Mouse (Mus musculus) stomach, embryonic 16.5 days (tissue): ENCODE data around the gene Vmn2r78. TPM values are rescaled to one million over a fixed set of nuclear protein-coding genes. Genes with fewer than 3 reads are reported as not detected.
"Not testable (repeated sequence)": the region's sequence is repeated elsewhere in the genome, so short reads cannot be mapped to it uniquely, and the experiment has no call there.

Experiments
- ATAC-seq: fragments of 200-750 bp; cut with Nextera tagmentation; 2 replicates; pipeline ENCODE4 v1.8.0; 2017; ENCODE audit warnings: moderate number of reproducible peaks, moderate TSS enrichment; ENCODE audit not compliant: insufficient read depth, low FRiP score
- H3K27ac ChIP-seq: fragments of 300-500 bp; sonication (generic); 2 replicates; pipeline ENCODE4 v1.5.1; 2014; ENCODE audit warnings: low read length
- H3K27me3 ChIP-seq: fragments of 300-500 bp; sonication (generic); 2 replicates; pipeline ENCODE4 v1.6.1; 2014; ENCODE audit warnings: low read length, control low read depth, mixed read lengths; ENCODE audit not compliant: control insufficient read depth, insufficient read depth
- H3K36me3 ChIP-seq: fragments of 300-500 bp; sonication (generic); 2 replicates; pipeline ENCODE4 v1.6.1; 2014; ENCODE audit warnings: low read length; ENCODE audit not compliant: control insufficient read depth, insufficient read depth
- H3K4me1 ChIP-seq: fragments of 300-500 bp; sonication (generic); 2 replicates; pipeline ENCODE4 v1.6.1; 2014; ENCODE audit warnings: low read length, control low read depth, mixed read lengths; ENCODE audit not compliant: control insufficient read depth, insufficient read depth
- H3K4me2 ChIP-seq: fragments of 300-500 bp; sonication (generic); 2 replicates; pipeline ENCODE4 v1.6.1; 2014; ENCODE audit warnings: low read depth, low read length, mixed read lengths
- H3K4me3 ChIP-seq: fragments of 300-500 bp; sonication (generic); replicated peaks from 2 replicates; pipeline ENCODE4 v1.5.1; 2014; ENCODE audit warnings: mild to moderate bottlenecking, low read length
- H3K9ac ChIP-seq: fragments of 300-500 bp; sonication (generic); 2 replicates; pipeline ENCODE4 v1.6.1; 2014; ENCODE audit warnings: low read length
- H3K9me3 ChIP-seq: fragments of 300-500 bp; sonication (generic); replicated peaks from 2 replicates; pipeline ENCODE4 v1.6.1; 2016; ENCODE audit warnings: low read length, control low read depth; ENCODE audit not compliant: control insufficient read depth
- WGBS: fragments of 180-500 bp; shearing (Covaris S2); extraction: QIAGEN DNeasy Blood & Tissue Kit; methylation state at CpG from one replicate; pipeline ENCODE4 v1.1.7; 2014; 5-methylcytosine and 5-hydroxymethylcytosine counted together
- polyA plus RNA-seq: library from polyadenylated mRNA; unstranded; fragments of >200 nt; fragmentation: Nextera tagmentation; extraction: Ambion mirVana; gene quantifications from 2 replicates; pipeline ENCODE4 v1.2.1, GENCODE M21; 2015

Vmn2r78 gene
- not detected in 2 replicates for polyA plus RNA-seq

DNA sequence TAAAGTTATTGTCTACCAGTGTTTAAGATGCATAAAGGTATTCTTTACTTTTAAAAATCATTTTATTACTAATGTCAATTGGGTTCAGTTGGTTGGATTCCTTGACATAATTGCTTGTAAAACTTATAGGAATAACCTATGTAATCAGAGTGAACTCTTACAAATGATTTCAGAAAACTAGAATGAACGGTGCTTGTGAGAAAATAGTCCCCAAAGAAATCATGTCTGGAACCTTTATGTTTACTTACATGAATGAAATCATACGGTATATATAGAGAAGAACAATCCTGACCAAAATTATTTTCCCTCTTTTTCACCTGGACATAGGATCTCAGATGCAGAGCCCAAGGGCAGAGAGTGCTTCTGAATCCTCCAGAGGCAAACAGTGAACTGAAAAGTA, at the start of gene Vmn2r78:
Gene Vmn2r78 (plus strand): TSS at position 301 of the 400 bp plus-strand sequence.
- not testable (repeated sequence) for H3K36me3 ChIP-seq, H3K9me3 ChIP-seq, ATAC-seq, H3K9ac ChIP-seq, H3K27me3 ChIP-seq, H3K4me1 ChIP-seq, H3K4me3 ChIP-seq, H3K27ac ChIP-seq, H3K4me2 ChIP-seq
- WGBS: 75% methylated on average over 2 of the region's 2 CpGs

- Histone ChIP-seq H3K9me3 (no peaks in the 10 kb centered on the region), H3K27me3 (no peaks in the 10 kb centered on the region), H3K36me3 (no peaks in the 10 kb centered on the region), H3K4me2 (no peak overlapping the region), H3K4me1 (no peaks in the 10 kb centered on the region), H3K4me3 (no peak overlapping the region), H3K9ac (no peak overlapping the region), H3K27ac (no peak overlapping the region)
- no peak for ATAC-seq
- WGBS: 86% methylated on average over 4 of the region's 4 CpGs
Observed at GRCm38 (mm10) chr7:86889470-86890469, 25.1 kb upstream of the Vmn2r78 start.

GRCm38 (mm10) chr7:86937288-86937687, 22.4 kb downstream of the Vmn2r78 start:
- H3K9me3 ChIP-seq: no peaks in the 10 kb centered on the region
- H3K4me2 ChIP-seq: no peak overlapping the region
- H3K4me1 ChIP-seq: no peaks in the 10 kb centered on the region
- H3K4me3 ChIP-seq: no peak overlapping the region
- H3K27ac ChIP-seq: no peak overlapping the region
- H3K9ac ChIP-seq: no peak overlapping the region
- WGBS: 78% methylated on average over 5 of the region's 5 CpGs
- no peaks in the 10 kb centered on the region for H3K36me3 ChIP-seq
- no peak for ATAC-seq
- no peaks in the 10 kb centered on the region for H3K27me3 ChIP-seq

GRCm38 (mm10) chr7:86994700-86995099, 79.8 kb downstream of the Vmn2r78 start:
- no peak for ATAC-seq
- Histone ChIP-seq H3K9me3 (no peaks in the 10 kb centered on the region), H3K27ac (no peak overlapping the region), H3K4me1 (no peaks in the 10 kb centered on the region), H3K9ac (no peak overlapping the region), H3K4me3 (no peak overlapping the region), H3K36me3 (no peaks in the 10 kb centered on the region), H3K4me2 (no peak overlapping the region), H3K27me3 (no peaks in the 10 kb centered on the region)
- 45% methylated on average over 1 of the region's 1 CpGs for whole genome bisulfite sequencing

GRCm38 (mm10) chr7:86995815-86996214, 80.9 kb downstream of the Vmn2r78 start, which contains the start of gene Vmn2r79:
Gene Vmn2r79 (plus strand): TSS chr7:86996115.
- H3K36me3 ChIP-seq, H3K4me3 ChIP-seq: not testable (repeated sequence)
- WGBS: 77% methylated on average over 1 of the region's 1 CpGs

More at GRCm38 (mm10) chr7:86995815-86996214, 80.9 kb downstream of the Vmn2r78 start, which contains the start of gene Vmn2r79:
- not testable (repeated sequence) for H3K27ac ChIP-seq, H3K4me2 ChIP-seq, H3K9me3 ChIP-seq, ATAC-seq, H3K9ac ChIP-seq, H3K27me3 ChIP-seq, H3K4me1 ChIP-seq

Other genes with a start within 250 kb of the Vmn2r78 start
- gene Olfr292, start 226.8 kb upstream of the Vmn2r78 start, polyA plus RNA-seq: not detected in 2 replicates
- 0.10 and 0.22 TPM in 2 replicates for gene Folh1, start 139.2 kb upstream of the Vmn2r78 start, polyA plus RNA-seq
- gene Vmn2r77, start 120.1 kb upstream of the Vmn2r78 start, polyA plus RNA-seq: not detected in 2 replicates
- not detected in 2 replicates for gene Vmn2r79, start 81.0 kb downstream of the Vmn2r78 start, polyA plus RNA-seq